Mouse (Mus musculus): ENCODE results near the gene Hist1h2bb. TPM values are rescaled to one million over a fixed set of nuclear protein-coding genes. Genes with fewer than 3 reads are reported as not detected.
A peak's percentile ranks its signal among the peaks of the same experiment; 100 is the strongest.
"Not testable (repeated sequence)": the region's sequence is repeated elsewhere in the genome, so short reads cannot be mapped to it uniquely, and the experiment has no call there.

The Hist1h2bb gene
- polyA plus RNA-seq, 1 experiment from 2014 or later = 3.4 TPM

GRCm38 (mm10) chr13:23757211-23757773 lies 10.8 kb downstream of the Hist1h2bb start:
- Histone ChIP-seq H3K36me3 (ENCODE audit: control insufficient read depth, insufficient read depth, low read length) (no peaks in the 10 kb centered on the region), H3K4me3 (ENCODE audit: low read depth, low read length) (peak overlapping the region; percentile 34), H3K4me1 (ENCODE audit: control insufficient read depth, insufficient read depth, low read length) (peaks cover 6% of the 10 kb centered on the region; the same call in 1 of the 2 replicates), H3K27ac (replicated peaks; ENCODE audit: low read depth, low read length) (peak overlapping the region; percentile 95), H3K27me3 (ENCODE audit: control insufficient read depth, insufficient read depth, low read length) (no peaks in the 10 kb centered on the region), H3K9me3 (ENCODE audit: control insufficient read depth, low read length) (no peaks in the 10 kb centered on the region), H3K4me2 (ENCODE audit: low read depth, severe bottlenecking) (peak overlapping the region; percentile 70), H3K9ac (ENCODE audit: low read length) (peak overlapping the region; percentile 63)
- DNase-seq (ENCODE audit: low spot score) (peak; percentile 80), ATAC-seq (ENCODE audit: insufficient number of reproducible peaks, low FRiP score, low TSS enrichment, low read depth) (no peak)
- WGBS = 2% methylated on average over 15 of the region's 23 CpGs

GRCm38 (mm10) chr13:23757921-23758320 lies 11.4 kb downstream of the Hist1h2bb start:
- DNase-seq (ENCODE audit: low spot score) (no peak), ATAC-seq (ENCODE audit: insufficient number of reproducible peaks, low FRiP score, low TSS enrichment, low read depth) (no peak)
- 51% methylated on average over 3 of the region's 3 CpGs for WGBS
- peaks cover 6% of the 10 kb centered on the region; the same call in 1 of the 2 replicates for H3K4me1 ChIP-seq (ENCODE audit: control insufficient read depth, insufficient read depth, low read length)
- peak overlapping the region; percentile 70 for H3K4me2 ChIP-seq (ENCODE audit: low read depth, severe bottlenecking)
- peak overlapping the region; percentile 95; the same call in 1 of the 2 replicates for H3K27ac ChIP-seq (replicated peaks; ENCODE audit: low read depth, low read length)
- no peak overlapping the region for H3K9ac ChIP-seq (ENCODE audit: low read length)
- H3K4me3 ChIP-seq (ENCODE audit: low read depth, low read length) = no peak overlapping the region
- no peaks in the 10 kb centered on the region for H3K9me3 ChIP-seq (ENCODE audit: control insufficient read depth, low read length)
- no peaks in the 10 kb centered on the region for H3K27me3 ChIP-seq (ENCODE audit: control insufficient read depth, insufficient read depth, low read length)
- no peaks in the 10 kb centered on the region for H3K36me3 ChIP-seq (ENCODE audit: control insufficient read depth, insufficient read depth, low read length)

GRCm38 (mm10) chr13:23759251-23759771 lies 12.8 kb downstream of the Hist1h2bb start:
- DNase-seq (ENCODE audit: low spot score) = no peak
- no peak overlapping the region for H3K9ac ChIP-seq (ENCODE audit: low read length)
- 77% methylated on average over 3 of the region's 3 CpGs for WGBS

GRCm38 (mm10) chr13:23759916-23760239 lies 13.3 kb downstream of the Hist1h2bb start:
- Histone ChIP-seq H3K4me3 (ENCODE audit: low read depth, low read length) (no peak overlapping the region; the same call in 1 of the 2 replicates), H3K27me3 (ENCODE audit: control insufficient read depth, insufficient read depth, low read length) (no peaks in the 10 kb centered on the region), H3K4me2 (ENCODE audit: low read depth, severe bottlenecking) (peak overlapping the region; percentile 65; the same call in 1 of the 2 replicates), H3K36me3 (ENCODE audit: control insufficient read depth, insufficient read depth, low read length) (no peaks in the 10 kb centered on the region), H3K9me3 (ENCODE audit: control insufficient read depth, low read length) (no peaks in the 10 kb centered on the region), H3K4me1 (ENCODE audit: control insufficient read depth, insufficient read depth, low read length) (peaks cover 8% of the 10 kb centered on the region), H3K9ac (ENCODE audit: low read length) (peak overlapping the region; percentile 74; the same call in 1 of the 2 replicates), H3K27ac (replicated peaks; ENCODE audit: low read depth, low read length) (peak overlapping the region; percentile 86)
- DNase-seq (ENCODE audit: low spot score) (no peak), ATAC-seq (ENCODE audit: insufficient number of reproducible peaks, low FRiP score, low TSS enrichment, low read depth) (no peak)
- WGBS = 79% methylated on average over 1 of the region's 1 CpGs

More at GRCm38 (mm10) chr13:23759251-23759771, 12.8 kb downstream of the Hist1h2bb start:
- Histone ChIP-seq H3K4me1 (ENCODE audit: control insufficient read depth, insufficient read depth, low read length) (peaks cover 6% of the 10 kb centered on the region), H3K4me2 (ENCODE audit: low read depth, severe bottlenecking) (no peak overlapping the region), H3K9me3 (ENCODE audit: control insufficient read depth, low read length) (no peaks in the 10 kb centered on the region), H3K27ac (replicated peaks; ENCODE audit: low read depth, low read length) (no peak overlapping the region), H3K27me3 (ENCODE audit: control insufficient read depth, insufficient read depth, low read length) (no peaks in the 10 kb centered on the region), H3K4me3 (ENCODE audit: low read depth, low read length) (no peak overlapping the region), H3K36me3 (ENCODE audit: control insufficient read depth, insufficient read depth, low read length) (no peaks in the 10 kb centered on the region)
- ATAC-seq (ENCODE audit: insufficient number of reproducible peaks, low FRiP score, low TSS enrichment, low read depth) = no peak

GRCm38 (mm10) chr13:23760240-23760971 lies 13.9 kb downstream of the Hist1h2bb start:
- Histone ChIP-seq H3K4me2 (ENCODE audit: low read depth, severe bottlenecking) (peak overlapping the region; percentile 65), H3K27me3 (ENCODE audit: control insufficient read depth, insufficient read depth, low read length) (no peaks in the 10 kb centered on the region), H3K27ac (replicated peaks; ENCODE audit: low read depth, low read length) (peak overlapping the region; percentile 86), H3K9me3 (ENCODE audit: control insufficient read depth, low read length) (no peaks in the 10 kb centered on the region), H3K4me1 (ENCODE audit: control insufficient read depth, insufficient read depth, low read length) (peaks cover 8% of the 10 kb centered on the region), H3K9ac (ENCODE audit: low read length) (peak overlapping the region; percentile 74), H3K36me3 (ENCODE audit: control insufficient read depth, insufficient read depth, low read length) (no peaks in the 10 kb centered on the region), H3K4me3 (ENCODE audit: low read depth, low read length) (peak overlapping the region; percentile 35)
- ATAC-seq (ENCODE audit: insufficient number of reproducible peaks, low FRiP score, low TSS enrichment, low read depth) (no peak; the same call in 1 of the 2 replicates), DNase-seq (ENCODE audit: low spot score) (peak; percentile 66)
- 3% methylated on average over 20 of the region's 27 CpGs for WGBS

- peaks cover 8% of the 10 kb centered on the region for H3K4me1 ChIP-seq (ENCODE audit: control insufficient read depth, insufficient read depth, low read length)
- under 1% methylated on average over 61 of the region's 72 CpGs for whole genome bisulfite sequencing
- H3K9me3 ChIP-seq (ENCODE audit: control insufficient read depth, low read length) = no peaks in the 10 kb centered on the region
- peak; percentile 100 for DNase-seq (ENCODE audit: low spot score)
- no peaks in the 10 kb centered on the region for H3K36me3 ChIP-seq (ENCODE audit: control insufficient read depth, insufficient read depth, low read length)
- peak within 1 kb of the TSS; percentile 86 for H3K27ac ChIP-seq (replicated peaks; ENCODE audit: low read depth, low read length)
- H3K27me3 ChIP-seq (ENCODE audit: control insufficient read depth, insufficient read depth, low read length) = no peaks in the 10 kb centered on the region
- peak within 1 kb of the TSS; percentile 36 for H3K4me3 ChIP-seq (ENCODE audit: low read depth, low read length)
- peak within 1 kb of the TSS; percentile 65 for H3K4me2 ChIP-seq (ENCODE audit: low read depth, severe bottlenecking)
- peak; percentile 81 for ATAC-seq (ENCODE audit: insufficient number of reproducible peaks, low FRiP score, low TSS enrichment, low read depth)
- H3K9ac ChIP-seq (ENCODE audit: low read length) = peak within 1 kb of the TSS; percentile 74
Measured at GRCm38 (mm10) chr13:23760972-23761864, 14.7 kb downstream of the Hist1h2bb start, which contains the start of gene Hist1h4a. Gene Hist1h4a (minus strand): TSS chr13:23761230.

GRCm38 (mm10) chr13:23761871-23762821 lies 15.6 kb downstream of the Hist1h2bb start, which contains the start of gene Hist1h3a:
Gene Hist1h3a (minus strand): TSS chr13:23762386.
- H3K36me3 ChIP-seq (ENCODE audit: control insufficient read depth, insufficient read depth, low read length) = not testable (repeated sequence)

More at GRCm38 (mm10) chr13:23761871-23762821, 15.6 kb downstream of the Hist1h2bb start, which contains the start of gene Hist1h3a:
- WGBS = under 1% methylated on average over 26 of the region's 52 CpGs
- peak within 1 kb of the TSS; percentile 70 for H3K9ac ChIP-seq (ENCODE audit: low read length)
- H3K27me3 ChIP-seq (ENCODE audit: control insufficient read depth, insufficient read depth, low read length); H3K9me3 ChIP-seq (ENCODE audit: control insufficient read depth, low read length); H3K4me1 ChIP-seq (ENCODE audit: control insufficient read depth, insufficient read depth, low read length): not testable (repeated sequence)
- peak within 1 kb of the TSS; percentile 75 for H3K27ac ChIP-seq (replicated peaks; ENCODE audit: low read depth, low read length)
- DNase-seq (ENCODE audit: low spot score) (peak; percentile 76), ATAC-seq (ENCODE audit: insufficient number of reproducible peaks, low FRiP score, low TSS enrichment, low read depth) (peak; percentile 68)
- H3K4me3 ChIP-seq (ENCODE audit: low read depth, low read length) = peak within 1 kb of the TSS; percentile 42
- H3K4me2 ChIP-seq (ENCODE audit: low read depth, severe bottlenecking) = peak within 1 kb of the TSS; percentile 65
